Mouse (Mus musculus) lung, embryonic 16.5 days (tissue): ENCODE results near the gene Pam. TPM values are rescaled to one million over a fixed set of nuclear protein-coding genes. Genes with fewer than 3 reads are reported as not detected.
"Not testable (repeated sequence)": the region's sequence is repeated elsewhere in the genome, so short reads cannot be mapped to it uniquely, and the experiment has no call there.

ENCODE experiments used
- ATAC-seq: fragments of 200-750 bp; cut with Nextera tagmentation; 2 replicates; pipeline ENCODE4 v1.8.0; 2017; ENCODE audit warnings: low read depth, mild to moderate bottlenecking, moderate library complexity
- H3K27ac ChIP-seq: fragments of 300-500 bp; sonication (generic); 2 replicates; pipeline ENCODE4 v1.5.1; 2014; ENCODE audit warnings: mild to moderate bottlenecking, control low read depth, low read length
- H3K27me3 ChIP-seq: fragments of 300-500 bp; sonication (generic); 2 replicates; pipeline ENCODE4 v1.6.1; 2014; ENCODE audit warnings: low read depth, low read length, mixed read lengths; ENCODE audit not compliant: control insufficient read depth, insufficient read depth
- H3K36me3 ChIP-seq: fragments of 300-500 bp; sonication (generic); 2 replicates; pipeline ENCODE4 v1.6.1; 2014; ENCODE audit warnings: low read length; ENCODE audit not compliant: control insufficient read depth, insufficient read depth
- H3K4me1 ChIP-seq: fragments of 300-500 bp; sonication (generic); replicated peaks from 2 replicates; pipeline ENCODE4 v1.6.1; 2014; ENCODE audit warnings: low read length, mixed read lengths; ENCODE audit not compliant: control insufficient read depth, insufficient read depth
- H3K4me2 ChIP-seq: fragments of 300-500 bp; sonication (generic); 2 replicates; pipeline ENCODE4 v1.6.1; 2014; ENCODE audit warnings: low read depth, low read length, control low read depth
- H3K4me3 ChIP-seq: fragments of 300-500 bp; sonication (generic); 2 replicates; pipeline ENCODE4 v1.5.1; 2014; ENCODE audit warnings: mild to moderate bottlenecking, low read length, control low read depth
- H3K9ac ChIP-seq: fragments of 300-500 bp; sonication (generic); 2 replicates; pipeline ENCODE4 v1.6.1; 2014; ENCODE audit warnings: low read length, control low read depth
- H3K9me3 ChIP-seq: fragments of 300-500 bp; sonication (generic); 2 replicates; pipeline ENCODE4 v1.6.1; 2016; ENCODE audit warnings: low read length; ENCODE audit not compliant: control insufficient read depth
- WGBS: fragments of 180-500 bp; shearing (Covaris S2); extraction: QIAGEN DNeasy Blood & Tissue Kit; methylation state at CpG from one replicate; pipeline ENCODE4 v1.1.7; 2014; 5-methylcytosine and 5-hydroxymethylcytosine counted together
- polyA plus RNA-seq: library from polyadenylated mRNA; unstranded; fragments of >200 nt; fragmentation: Nextera tagmentation; extraction: Ambion mirVana; gene quantifications from 2 replicates; pipeline ENCODE4 v1.2.1, GENCODE M21; 2015

Gene Pam
- polyA plus RNA-seq, 1 experiment from 2014 or later: 61.4 TPM

- Histone ChIP-seq H3K27ac (no peak overlapping the region), H3K27me3 (no peaks in the 10 kb centered on the region), H3K4me1 (no peaks in the 10 kb centered on the region), H3K4me3 (no peak overlapping the region), H3K36me3 (no peaks in the 10 kb centered on the region; the same call in 1 of the 2 replicates), H3K9ac (no peak overlapping the region), H3K9me3 (no peaks in the 10 kb centered on the region), H3K4me2 (no peak overlapping the region)
- WGBS: 53% methylated on average over 4 of the region's 4 CpGs
- no peak for ATAC-seq
Measured at GRCm38 (mm10) chr1:97969765-97970164, 125.7 kb downstream of the Pam start.

GRCm38 (mm10) chr1:97963711-97964110 is 131.7 kb downstream of the Pam start:
- ATAC-seq: peak; percentile 83
- Histone ChIP-seq H3K27ac (peak overlapping the region; percentile 4), H3K27me3 (no peaks in the 10 kb centered on the region), H3K4me2 (no peak overlapping the region), H3K36me3 (no peaks in the 10 kb centered on the region), H3K4me1 (peaks cover 9% of the 10 kb centered on the region), H3K4me3 (no peak overlapping the region), H3K9ac (no peak overlapping the region), H3K9me3 (no peaks in the 10 kb centered on the region)
- 37% methylated on average over 2 of the region's 2 CpGs for WGBS

GRCm38 (mm10) chr1:97962134-97962533 is 133.3 kb downstream of the Pam start:
- ATAC-seq: no peak
- 82% methylated on average over 7 of the region's 7 CpGs for WGBS

GRCm38 (mm10) chr1:97960681-97961080 is 134.8 kb downstream of the Pam start:
- Histone ChIP-seq H3K9ac (no peak overlapping the region), H3K4me1 (peaks cover 9% of the 10 kb centered on the region), H3K9me3 (no peaks in the 10 kb centered on the region), H3K36me3 (no peaks in the 10 kb centered on the region), H3K4me3 (no peak overlapping the region), H3K27me3 (no peaks in the 10 kb centered on the region), H3K4me2 (no peak overlapping the region), H3K27ac (no peak overlapping the region)
- WGBS: 81% methylated on average over 3 of the region's 3 CpGs
- no peak for ATAC-seq

More at GRCm38 (mm10) chr1:97962134-97962533, 133.3 kb downstream of the Pam start:
- no peaks in the 10 kb centered on the region for H3K36me3 ChIP-seq
- no peaks in the 10 kb centered on the region for H3K9me3 ChIP-seq
- H3K27me3 ChIP-seq: no peaks in the 10 kb centered on the region
- no peak overlapping the region for H3K4me2 ChIP-seq
- peaks cover 9% of the 10 kb centered on the region for H3K4me1 ChIP-seq
- no peak overlapping the region for H3K4me3 ChIP-seq
- H3K27ac ChIP-seq: no peak overlapping the region
- H3K9ac ChIP-seq: no peak overlapping the region

GRCm38 (mm10) chr1:97960124-97960523 is 135.3 kb downstream of the Pam start:
- Histone ChIP-seq H3K27me3 (no peaks in the 10 kb centered on the region), H3K9ac (no peak overlapping the region), H3K9me3 (no peaks in the 10 kb centered on the region), H3K27ac (no peak overlapping the region), H3K4me2 (no peak overlapping the region), H3K4me1 (peaks cover 9% of the 10 kb centered on the region), H3K36me3 (no peaks in the 10 kb centered on the region), H3K4me3 (no peak overlapping the region)
- 86% methylated on average over 6 of the region's 6 CpGs for WGBS
- no peak for ATAC-seq

- H3K36me3 ChIP-seq: no peaks in the 10 kb centered on the region
- H3K27me3 ChIP-seq: no peaks in the 10 kb centered on the region
- H3K4me2 ChIP-seq: no peak overlapping the region
- ATAC-seq: no peak
- no peak overlapping the region for H3K27ac ChIP-seq
- 83% methylated on average over 4 of the region's 4 CpGs for WGBS
- H3K4me3 ChIP-seq: no peak overlapping the region
- no peaks in the 10 kb centered on the region for H3K9me3 ChIP-seq
- H3K4me1 ChIP-seq: peaks cover 4% of the 10 kb centered on the region
- H3K9ac ChIP-seq: no peak overlapping the region
Measured at GRCm38 (mm10) chr1:97958759-97959158, 136.7 kb downstream of the Pam start.

- not testable (repeated sequence) for H3K4me2 ChIP-seq, H3K4me3 ChIP-seq, H3K9ac ChIP-seq, H3K27me3 ChIP-seq, H3K4me1 ChIP-seq, H3K9me3 ChIP-seq, ATAC-seq, H3K27ac ChIP-seq, H3K36me3 ChIP-seq
- WGBS: 85% methylated on average over 17 of the region's 17 CpGs
Measured at GRCm38 (mm10) chr1:97949258-97949657, 146.2 kb downstream of the Pam start.

GRCm38 (mm10) chr1:97947100-97947499 is 148.3 kb downstream of the Pam start:
- WGBS: 57% methylated on average over 3 of the region's 3 CpGs
- ATAC-seq: peak; percentile 64
- H3K27ac ChIP-seq: no peak overlapping the region
- H3K9me3 ChIP-seq: no peaks in the 10 kb centered on the region
- H3K4me2 ChIP-seq: no peak overlapping the region
- no peak overlapping the region for H3K9ac ChIP-seq
- no peaks in the 10 kb centered on the region for H3K4me1 ChIP-seq
- H3K36me3 ChIP-seq: no peaks in the 10 kb centered on the region
- H3K27me3 ChIP-seq: no peaks in the 10 kb centered on the region
- H3K4me3 ChIP-seq: no peak overlapping the region

- Histone ChIP-seq H3K27ac (no peak overlapping the region), H3K9me3 (no peaks in the 10 kb centered on the region), H3K36me3 (no peaks in the 10 kb centered on the region), H3K27me3 (no peaks in the 10 kb centered on the region), H3K9ac (no peak overlapping the region), H3K4me3 (no peak overlapping the region), H3K4me1 (no peaks in the 10 kb centered on the region), H3K4me2 (no peak overlapping the region)
- 70% methylated on average over 4 of the region's 4 CpGs for WGBS
- no peak for ATAC-seq
Measured at GRCm38 (mm10) chr1:97943908-97944608, 151.4 kb downstream of the Pam start.
